Mouse (Mus musculus): ENCODE data around the gene Brd7. TPM values are rescaled to one million over a fixed set of nuclear protein-coding genes. Genes with fewer than 3 reads are reported as not detected.

The Brd7 gene
- polyA plus RNA-seq, 1 experiment from 2014 or later: 32.9 TPM

GRCm38 (mm10) chr8:88283243-88284115 is 78.5 kb downstream of the Brd7 start:
- Histone ChIP-seq H3K4me1 (ENCODE audit: control insufficient read depth, insufficient read depth, low read length) (peaks cover 7% of the 10 kb centered on the region; the same call in 1 of the 2 replicates), H3K36me3 (ENCODE audit: control insufficient read depth, insufficient read depth, low read length) (no peaks in the 10 kb centered on the region), H3K9ac (ENCODE audit: low read depth, low read length) (no peak overlapping the region), H3K4me3 (ENCODE audit: low read length) (no peak overlapping the region), H3K27me3 (replicated peaks; ENCODE audit: control insufficient read depth, insufficient read depth, low read length) (no peaks in the 10 kb centered on the region), H3K9me3 (ENCODE audit: control insufficient read depth, low read length) (no peaks in the 10 kb centered on the region), H3K27ac (ENCODE audit: low read length) (no peak overlapping the region), H3K4me2 (ENCODE audit: low read depth, low read length) (no peak overlapping the region)
- WGBS: 80% methylated on average over 13 of the region's 13 CpGs
- ATAC-seq: no peak

- Histone ChIP-seq H3K9me3 (ENCODE audit: control insufficient read depth, low read length) (no peaks in the 10 kb centered on the region), H3K36me3 (ENCODE audit: control insufficient read depth, insufficient read depth, low read length) (no peaks in the 10 kb centered on the region), H3K27ac (ENCODE audit: low read length) (no peak overlapping the region), H3K4me3 (ENCODE audit: low read length) (no peak overlapping the region), H3K4me2 (ENCODE audit: low read depth, low read length) (no peak overlapping the region), H3K9ac (ENCODE audit: low read depth, low read length) (no peak overlapping the region), H3K4me1 (ENCODE audit: control insufficient read depth, insufficient read depth, low read length) (0 out of 2 replicates have a peak, but pooled peaks cover 4% of the 10 kb centered on the region), H3K27me3 (replicated peaks; ENCODE audit: control insufficient read depth, insufficient read depth, low read length) (no peaks in the 10 kb centered on the region)
- ATAC-seq: no peak
- whole genome bisulfite sequencing: 41% methylated on average over 8 of the region's 8 CpGs
Observed at GRCm38 (mm10) chr8:88282684-88283083, 79.3 kb downstream of the Brd7 start.

Other genes starting within 250 kb of the Brd7 start
- 35.6 and 35.8 TPM in 2 replicates for gene Cnep1r1, start 243.4 kb downstream of the Brd7 start, polyA plus RNA-seq (2015; fragmentation: Nextera tagmentation; extraction: Ambion mirVana)
- 30.1 and 31.0 TPM in 2 replicates for gene Heatr3, start 224.3 kb downstream of the Brd7 start, polyA plus RNA-seq (2015; fragmentation: Nextera tagmentation; extraction: Ambion mirVana)
- 3.4 and 4.2 TPM in 2 replicates for gene Tent4b, start 163.0 kb downstream of the Brd7 start, polyA plus RNA-seq (2015; fragmentation: Nextera tagmentation; extraction: Ambion mirVana)
- 2.7 and 2.9 TPM in 2 replicates for gene Adcy7, start 89.8 kb downstream of the Brd7 start, polyA plus RNA-seq (2015; fragmentation: Nextera tagmentation; extraction: Ambion mirVana)
- gene Nkd1, start 159.2 kb upstream of the Brd7 start, polyA plus RNA-seq (2015; fragmentation: Nextera tagmentation; extraction: Ambion mirVana): 27.8 and 28.4 TPM in 2 replicates